Mouse (Mus musculus): ENCODE measurements at regions not wholly inside any gene's neighbourhood (a gene's known extent, or its start where the extent isn't known, plus 50 kb on each side); places are given as distances from the start of the nearest gene placed in this dataset.

GRCm38 (mm10) chr17:45889451-45889850, 142.7 kb downstream of the Vegfa start:
- no peak for TF ChIP-seq CTCF (IDR thresholded peaks at IDR 0.05; ENCODE audit: control insufficient read depth, insufficient read depth, insufficient read length)
- no peak for TF ChIP-seq MYOG (IDR thresholded peaks at IDR 0.05; ENCODE audit: control insufficient read depth, extremely low read depth, insufficient read length)
